Mouse (Mus musculus): ENCODE results near the gene Trpm1. TPM values are rescaled to one million over a fixed set of nuclear protein-coding genes. Genes with fewer than 3 reads are reported as not detected.

Gene Trpm1
- total RNA-seq, 2 experiments from 2014 or later, result not detected

- intact Hi-C loops (cut with DNase I), result loop anchor here (10.0 kb wide), 1 partner anchor 574 kb away; no protein-coding TSS in a partner anchor
- DNase-seq (ENCODE audit: low spot score), result no peak
Measured at GRCm38 (mm10) chr7:64160737-64161470, 7.3 kb downstream of the Trpm1 start.

- intact Hi-C loops (cut with DNase I), result loop anchor here (10.0 kb wide), 1 partner anchor 573 kb away; no protein-coding TSS in a partner anchor
Measured at GRCm38 (mm10) chr7:64161990-64162389, 8.4 kb downstream of the Trpm1 start.

GRCm38 (mm10) chr7:64163086-64163485 lies 9.5 kb downstream of the Trpm1 start:
- DNase-seq (ENCODE audit: low spot score), result no peak
- intact Hi-C loops (cut with DNase I), result loop anchor here (10.0 kb wide), 1 partner anchor 572 kb away; no protein-coding TSS in a partner anchor

More at GRCm38 (mm10) chr7:64161990-64162389, 8.4 kb downstream of the Trpm1 start:
- DNase-seq (ENCODE audit: low spot score), result no peak

- no peak for DNase-seq (ENCODE audit: low spot score)
Measured at GRCm38 (mm10) chr7:64163890-64164289, 10.3 kb downstream of the Trpm1 start.

GRCm38 (mm10) chr7:64164997-64165396 lies 11.4 kb downstream of the Trpm1 start:
- no peak for DNase-seq (ENCODE audit: low spot score)
- intact Hi-C loops (cut with DNase I), result loop anchor here (1.0 to 10.0 kb wide), 2 partner anchors 162 to 570 kb away; no protein-coding TSS in a partner anchor

More at GRCm38 (mm10) chr7:64163890-64164289, 10.3 kb downstream of the Trpm1 start:
- intact Hi-C loops (cut with DNase I), result loop anchor here (10.0 kb wide), 1 partner anchor 571 kb away; no protein-coding TSS in a partner anchor

- intact Hi-C loops (cut with DNase I), result loop anchor here (10.0 kb wide), 1 partner anchor 569 kb away; no protein-coding TSS in a partner anchor
- DNase-seq (ENCODE audit: low spot score), result no peak
Measured at GRCm38 (mm10) chr7:64166025-64166424, 12.4 kb downstream of the Trpm1 start.

- DNase-seq (ENCODE audit: low spot score), result no peak
- intact Hi-C loops (cut with DNase I), result loop anchor here (10.0 kb wide), 1 partner anchor 568 kb away; no protein-coding TSS in a partner anchor
Measured at GRCm38 (mm10) chr7:64166724-64167123, 13.1 kb downstream of the Trpm1 start.

GRCm38 (mm10) chr7:64179310-64179709 lies 25.7 kb downstream of the Trpm1 start:
- intact Hi-C loops (cut with DNase I), result no loop called here
- peak; percentile 43 for DNase-seq (ENCODE audit: low spot score)

- intact Hi-C loops (cut with DNase I), result no loop called here
- DNase-seq (ENCODE audit: low spot score), result no peak
Measured at GRCm38 (mm10) chr7:64185203-64185931, 31.7 kb downstream of the Trpm1 start.

GRCm38 (mm10) chr7:64185932-64186312 lies 32.3 kb downstream of the Trpm1 start:
- no peak for DNase-seq (ENCODE audit: low spot score)
- intact Hi-C loops (cut with DNase I), result no loop called here

- intact Hi-C loops (cut with DNase I), result no loop called here
- peak; percentile 47 for DNase-seq (ENCODE audit: low spot score)
Measured at GRCm38 (mm10) chr7:64192261-64192943, 38.8 kb downstream of the Trpm1 start.

GRCm38 (mm10) chr7:64193476-64193875 lies 39.8 kb downstream of the Trpm1 start:
- intact Hi-C loops (cut with DNase I), result no loop called here

GRCm38 (mm10) chr7:64196114-64196513 lies 42.5 kb downstream of the Trpm1 start:
- DNase-seq (ENCODE audit: low spot score), result no peak
- intact Hi-C loops (cut with DNase I), result no loop called here

More at GRCm38 (mm10) chr7:64193476-64193875, 39.8 kb downstream of the Trpm1 start:
- DNase-seq (ENCODE audit: low spot score), result no peak

GRCm38 (mm10) chr7:64208700-64209099 lies 55.1 kb downstream of the Trpm1 start:
- intact Hi-C loops (cut with DNase I), result no loop called here
- no peak for DNase-seq (ENCODE audit: low spot score)

GRCm38 (mm10) chr7:64212870-64213269 lies 59.2 kb downstream of the Trpm1 start:
- intact Hi-C loops (cut with DNase I), result no loop called here
- DNase-seq (ENCODE audit: low spot score), result no peak

- DNase-seq (ENCODE audit: low spot score), result no peak
- intact Hi-C loops (cut with DNase I), result no loop called here
Measured at GRCm38 (mm10) chr7:64214066-64214465, 60.4 kb downstream of the Trpm1 start.

GRCm38 (mm10) chr7:64215613-64216012 lies 62.0 kb downstream of the Trpm1 start:
- DNase-seq (ENCODE audit: low spot score), result no peak
- intact Hi-C loops (cut with DNase I), result no loop called here

GRCm38 (mm10) chr7:64217428-64217827 lies 63.8 kb downstream of the Trpm1 start:
- intact Hi-C loops (cut with DNase I), result no loop called here
- no peak for DNase-seq (ENCODE audit: low spot score)

GRCm38 (mm10) chr7:64219765-64220164 lies 66.1 kb downstream of the Trpm1 start:
- intact Hi-C loops (cut with DNase I), result no loop called here
- DNase-seq (ENCODE audit: low spot score), result no peak

GRCm38 (mm10) chr7:64223215-64223614 lies 69.6 kb downstream of the Trpm1 start:
- no peak for DNase-seq (ENCODE audit: low spot score)
- intact Hi-C loops (cut with DNase I), result no loop called here
